Mouse (Mus musculus) megakaryocyte, adult 5-6 weeks (primary cell): Measurements from ENCODE around the gene Gm21970. TPM values are rescaled to one million over a fixed set of nuclear protein-coding genes. Genes with fewer than 3 reads are reported as not detected.

Experiments used
- ATAC-seq: 2 replicates; pipeline ENCODE4 v1.8.0; 2016; ENCODE audit warnings: mild to moderate bottlenecking, inconsistent platforms; ENCODE audit not compliant: poor library complexity, severe bottlenecking
- total RNA-seq, 2 experiments: library from RNA; stranded (forward) in 1 of 2; stranded (reverse) in 1 of 2; fragments of 153-499, 151-499 nt in 1 of 2; fragments of 221-1000, 200-1000 nt in 1 of 2; gene quantifications; 2 replicates each; pipeline versions ENCODE4 v1.2.3 to v1.2.4; 2015 to 2017

The Gm21970 gene
- total RNA-seq, 2 experiments from 2014 or later, result 0.29 TPM; not detected in 1

- ATAC-seq, result peak; percentile 93
Measured at GRCm38 (mm10) chr16:91372577-91373472, 18.7 kb upstream of the Gm21970 start, which contains the start of gene Ifnar2. Gene Ifnar2, plus strand, starts transcription at chr16:91372783.

GRCm38 (mm10) chr16:91373473-91374252, 17.9 kb upstream of the Gm21970 start:
- peak; percentile 5; the same call in 1 of the 2 replicates for ATAC-seq

GRCm38 (mm10) chr16:91374253-91374634, 17.3 kb upstream of the Gm21970 start:
- 0 out of 2 replicates have a peak, but pooled peaks have one; percentile 12 for ATAC-seq

- ATAC-seq, result no peak
Measured at GRCm38 (mm10) chr16:91376701-91377100, 14.8 kb upstream of the Gm21970 start.

- no peak for ATAC-seq
Measured at GRCm38 (mm10) chr16:91378431-91378986, 13.0 kb upstream of the Gm21970 start.

- ATAC-seq, result no peak
Measured at GRCm38 (mm10) chr16:91378991-91379390, 12.5 kb upstream of the Gm21970 start.

GRCm38 (mm10) chr16:91379412-91379811, 12.1 kb upstream of the Gm21970 start:
- no peak for ATAC-seq

GRCm38 (mm10) chr16:91380151-91380550, 11.4 kb upstream of the Gm21970 start:
- no peak for ATAC-seq

GRCm38 (mm10) chr16:91381606-91382005, 9.9 kb upstream of the Gm21970 start:
- ATAC-seq, result no peak

- peak; percentile 90 for ATAC-seq
Measured at GRCm38 (mm10) chr16:91382261-91382790, 9.2 kb upstream of the Gm21970 start.

- no peak for ATAC-seq
Measured at GRCm38 (mm10) chr16:91384221-91384620, 7.3 kb upstream of the Gm21970 start.

- ATAC-seq, result 0 out of 2 replicates have a peak, but pooled peaks have one; percentile 38
Measured at GRCm38 (mm10) chr16:91385621-91386020, 5.9 kb upstream of the Gm21970 start.

GRCm38 (mm10) chr16:91386419-91387120, 5.0 kb upstream of the Gm21970 start:
- ATAC-seq, result no peak

GRCm38 (mm10) chr16:91387121-91387486, 4.4 kb upstream of the Gm21970 start:
- ATAC-seq, result no peak

GRCm38 (mm10) chr16:91390100-91390499, 1.4 kb upstream of the Gm21970 start:
- peak; percentile 74 for ATAC-seq

- no peak for ATAC-seq
Measured at GRCm38 (mm10) chr16:91394826-91395410, 3.4 kb downstream of the Gm21970 start.

GRCm38 (mm10) chr16:91395633-91396392, 4.3 kb downstream of the Gm21970 start:
- ATAC-seq, result no peak

- ATAC-seq, result no peak
Measured at GRCm38 (mm10) chr16:91396844-91397537, 5.5 kb downstream of the Gm21970 start.

- peak; percentile 89 for ATAC-seq
Measured at GRCm38 (mm10) chr16:91398030-91398429, 6.5 kb downstream of the Gm21970 start.
